Mouse (Mus musculus): Measurements from ENCODE around the gene Nup188.

Nup188 gene

DNA sequence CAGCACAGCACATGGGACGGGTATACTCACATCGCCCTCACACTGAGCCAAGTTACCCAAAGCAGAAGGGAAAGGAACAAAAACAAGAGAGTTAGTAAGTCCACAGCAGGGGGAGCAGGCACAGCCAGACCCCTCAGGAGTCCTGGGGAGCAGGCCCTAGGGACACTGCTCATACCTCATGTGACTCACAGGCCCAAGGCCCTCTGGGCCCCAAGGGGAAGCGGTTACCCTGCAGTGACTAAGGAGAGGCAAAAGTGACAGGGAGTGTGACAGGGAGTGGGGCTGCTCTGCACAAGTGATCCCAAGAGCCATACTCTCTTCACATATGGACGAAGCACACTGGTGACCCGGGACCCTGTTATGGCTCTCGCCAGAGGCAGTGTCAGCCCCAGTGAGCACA lies 63.0 kb downstream of the Nup188 start:
- DNase-seq (ENCODE audit: low spot score in 2 of 2), result no peak

DNA sequence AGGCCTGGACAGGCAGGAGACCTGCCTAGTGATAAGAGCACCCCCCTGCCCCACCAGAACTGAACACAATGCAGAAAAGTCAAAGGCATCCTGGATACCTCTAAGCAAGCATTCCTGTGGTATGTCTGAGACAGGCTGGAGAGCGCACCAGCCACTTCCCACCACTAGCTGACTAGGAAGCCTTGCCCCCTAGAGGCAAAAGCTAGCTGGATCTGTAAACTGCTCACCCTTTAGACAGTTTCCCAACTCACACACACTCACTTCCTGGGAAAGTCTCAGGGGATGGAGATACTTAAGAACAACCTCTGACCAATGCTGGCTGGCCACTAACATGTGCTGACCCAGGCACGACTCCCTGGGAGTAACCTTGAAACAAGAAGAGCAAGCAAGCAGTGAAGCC lies 65.0 kb downstream of the Nup188 start:
- no peak for DNase-seq (ENCODE audit: low spot score in 2 of 2)

DNA sequence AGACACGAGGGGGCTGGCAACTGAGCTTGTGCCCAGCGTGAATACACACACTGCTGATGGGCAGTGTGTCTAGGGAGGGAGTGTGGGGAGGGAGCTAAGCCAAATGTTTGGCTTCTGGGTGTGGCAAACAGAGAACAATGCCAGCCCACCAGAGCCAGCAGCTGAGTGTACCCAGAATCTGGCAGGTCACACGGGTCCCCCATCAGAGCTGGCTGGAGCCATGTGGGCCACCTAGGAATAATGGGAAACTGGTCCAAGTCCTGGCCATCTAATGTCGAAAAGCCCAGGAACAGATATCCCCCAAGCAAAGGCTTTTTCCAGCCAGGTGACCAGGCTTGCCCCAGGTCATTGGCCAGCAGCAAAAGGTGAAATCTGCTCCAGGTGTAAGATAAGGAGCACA lies 69.7 kb downstream of the Nup188 start:
- no peak for DNase-seq (ENCODE audit: low spot score in 2 of 2)

DNA sequence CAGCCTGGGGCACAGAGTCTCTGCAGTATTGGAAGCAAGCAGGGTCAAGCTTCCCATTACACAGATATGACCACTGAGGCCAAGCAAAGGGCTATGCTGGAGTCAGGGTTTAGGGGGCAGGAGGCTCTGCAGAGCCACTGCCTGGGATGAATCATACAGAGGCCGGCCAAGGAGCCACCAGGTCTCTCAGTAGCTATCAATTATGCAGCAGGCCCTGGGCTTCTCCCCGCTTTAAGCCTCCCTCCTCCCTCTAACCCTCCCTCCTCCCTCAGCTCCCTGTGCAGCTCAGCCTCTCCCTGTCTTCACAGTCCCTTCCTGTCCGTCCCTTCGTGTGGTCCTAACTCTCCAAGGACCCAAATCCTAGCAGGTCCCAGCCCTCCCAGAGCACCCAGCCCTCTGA lies 70.1 kb downstream of the Nup188 start:
- no peak for DNase-seq (ENCODE audit: low spot score in 2 of 2)

DNA sequence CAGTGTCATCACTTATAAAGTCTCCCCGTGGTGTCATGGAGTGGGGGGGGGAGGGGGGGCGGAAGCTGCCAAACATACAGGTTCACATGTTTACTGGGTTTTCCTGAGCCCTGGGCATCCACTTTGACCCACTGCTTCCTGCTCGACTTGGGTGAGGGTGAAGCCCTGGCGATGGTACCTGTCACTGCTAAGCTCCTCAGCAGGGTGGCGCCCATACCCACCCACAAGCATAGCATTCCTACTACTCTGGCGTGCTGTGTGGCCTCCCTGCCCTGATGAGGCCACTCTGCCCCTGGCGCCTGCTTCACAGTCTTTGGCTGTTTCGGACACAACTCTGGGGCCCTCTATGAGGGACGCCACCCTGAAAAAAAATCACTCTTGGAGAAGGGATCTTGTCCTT lies 70.7 kb downstream of the Nup188 start:
- DNase-seq (ENCODE audit: low spot score in 2 of 2), result no peak

DNA sequence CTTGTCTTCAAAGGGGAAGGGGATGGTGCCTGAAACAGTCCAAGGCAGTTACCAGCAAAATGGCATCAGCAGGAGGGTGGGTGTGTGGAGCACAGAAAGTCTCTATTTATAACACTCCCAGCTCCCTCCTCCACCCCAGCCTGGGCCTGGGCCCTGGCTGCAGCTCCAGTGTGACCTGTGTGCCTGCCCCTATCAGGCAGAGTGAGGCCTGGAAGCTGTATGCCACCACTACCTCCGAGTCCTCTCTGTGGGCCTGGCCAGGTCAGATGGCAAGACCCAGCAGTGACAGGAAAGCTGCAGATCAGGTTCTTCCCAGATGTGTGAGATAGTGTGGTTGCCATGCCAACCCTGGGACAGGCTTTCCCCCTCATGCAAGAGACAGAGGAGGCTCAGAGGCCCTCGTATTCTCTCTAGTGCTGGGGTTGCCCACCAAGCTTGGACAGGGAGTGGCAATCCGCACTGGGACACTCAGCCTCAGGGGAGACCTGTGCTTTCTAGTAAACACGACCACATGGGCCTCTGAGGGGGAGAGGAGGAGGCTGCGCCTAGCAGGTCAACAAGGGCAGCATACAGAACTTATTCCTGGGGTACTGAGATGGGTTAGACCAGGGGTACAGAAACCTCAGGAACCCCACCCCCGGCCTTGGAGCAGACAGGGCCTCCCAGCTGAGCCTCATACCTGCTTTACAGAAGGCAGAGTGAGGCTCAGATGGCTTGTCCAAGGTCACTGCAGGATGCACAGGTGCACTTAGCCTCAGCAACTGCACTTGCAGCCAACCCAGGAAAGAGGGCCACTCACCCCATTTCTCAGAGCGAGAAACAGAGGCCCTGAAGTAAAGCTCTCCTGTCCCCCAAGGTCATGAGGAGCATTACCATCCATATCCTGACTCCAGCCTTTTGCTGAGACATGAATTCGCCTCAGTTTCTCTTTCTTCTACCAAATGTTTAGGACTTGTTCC lies 71.6 kb downstream of the Nup188 start:
- DNase-seq (ENCODE audit: low spot score in 2 of 2), result peak in 1 of 2 experiments; percentile 65

DNA sequence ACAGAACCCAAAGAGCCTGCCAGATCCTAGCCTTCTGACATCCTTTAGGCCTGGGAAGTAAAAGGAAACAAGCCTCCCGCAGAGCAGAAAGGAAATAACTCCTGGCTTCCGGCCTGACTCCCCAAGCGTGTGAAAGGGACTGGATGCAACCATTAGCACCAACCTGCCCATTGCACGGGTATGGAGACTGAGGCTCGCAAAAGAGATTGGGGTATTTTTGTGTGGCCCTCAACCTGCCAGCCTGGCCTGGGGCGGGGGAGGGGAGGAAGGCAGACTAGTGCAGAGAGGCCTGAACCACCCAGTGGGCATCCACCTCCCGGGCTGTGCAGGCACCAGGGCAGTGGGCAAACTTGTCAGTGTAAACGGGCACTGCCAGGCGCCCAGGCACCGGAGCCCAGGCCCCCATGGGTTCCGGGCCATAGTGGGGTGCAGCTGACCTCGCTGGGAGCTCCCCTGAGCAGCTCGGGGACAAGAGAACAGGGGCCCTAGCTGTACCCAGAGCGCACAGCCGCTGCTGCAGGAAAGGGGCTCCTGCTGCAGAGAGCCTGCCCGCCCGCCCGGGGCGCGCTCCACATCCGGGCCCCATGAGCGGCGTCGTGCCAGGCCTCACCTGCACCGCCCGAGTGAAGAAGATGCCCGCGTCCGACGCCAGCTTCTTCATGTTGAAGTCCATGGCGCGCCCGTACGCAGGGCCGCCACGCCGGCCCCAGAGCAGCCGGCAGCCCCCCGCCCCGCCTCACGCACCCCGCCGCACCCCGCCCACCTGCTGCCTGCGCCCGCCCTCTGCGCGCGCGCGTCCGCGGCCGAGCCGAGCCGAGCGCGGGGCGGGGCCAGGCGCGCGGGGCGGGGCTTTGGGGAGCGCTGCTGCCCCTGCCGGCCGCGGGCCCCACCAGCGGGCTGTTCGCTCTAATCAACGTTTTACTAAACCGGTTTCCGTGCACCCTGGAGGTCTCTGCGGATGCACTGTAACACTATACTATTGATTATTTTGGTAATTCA lies 72.6 kb downstream of the Nup188 start, which contains the start of gene Sh3glb2:
Gene Sh3glb2, minus strand, starts transcription at position 805 of the 999 bp plus-strand sequence.
- DNase-seq (ENCODE audit: low spot score in 2 of 2), result peak; percentile 67 to 75

DNA sequence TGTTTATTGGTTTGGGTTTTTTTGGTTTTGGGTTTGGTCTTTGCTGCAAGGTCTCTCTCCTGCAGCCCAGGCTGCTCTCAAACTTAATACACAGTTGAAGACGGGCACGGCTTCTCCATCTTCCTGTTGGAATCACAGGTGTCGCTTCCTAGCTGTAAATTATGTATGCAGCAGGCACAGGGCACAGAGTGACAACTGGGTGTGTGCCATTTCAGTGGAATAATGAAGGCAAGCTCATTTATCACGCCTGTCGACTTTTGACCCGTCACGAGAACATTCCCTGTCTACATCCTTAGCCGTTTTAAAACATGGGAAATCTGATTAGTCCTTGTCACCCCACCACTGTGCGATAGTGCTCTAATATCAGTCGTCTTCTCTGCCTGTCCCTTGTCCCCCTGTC lies 74.4 kb downstream of the Nup188 start:
- no peak for DNase-seq (ENCODE audit: low spot score in 2 of 2)

DNA sequence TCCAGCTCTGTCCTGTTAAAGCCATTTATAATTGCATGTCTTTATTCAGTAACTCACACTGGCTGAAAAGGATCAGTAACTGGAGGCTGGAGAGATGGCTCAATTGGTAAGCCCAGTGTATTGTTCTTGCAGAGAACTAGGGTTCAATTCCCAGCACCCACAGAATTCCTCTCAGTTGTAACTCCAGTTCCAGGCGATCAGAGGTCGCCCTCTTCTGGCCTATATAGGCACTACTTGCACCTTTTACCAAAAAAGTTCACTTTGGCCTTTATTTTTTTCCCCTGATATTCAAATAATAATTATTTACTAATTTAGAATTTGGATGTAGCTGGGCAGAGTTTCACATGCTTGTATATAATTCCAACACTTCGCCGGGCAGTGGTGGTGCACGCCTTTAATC lies 76.7 kb downstream of the Nup188 start:
- DNase-seq (ENCODE audit: low spot score in 2 of 2), result no peak

DNA sequence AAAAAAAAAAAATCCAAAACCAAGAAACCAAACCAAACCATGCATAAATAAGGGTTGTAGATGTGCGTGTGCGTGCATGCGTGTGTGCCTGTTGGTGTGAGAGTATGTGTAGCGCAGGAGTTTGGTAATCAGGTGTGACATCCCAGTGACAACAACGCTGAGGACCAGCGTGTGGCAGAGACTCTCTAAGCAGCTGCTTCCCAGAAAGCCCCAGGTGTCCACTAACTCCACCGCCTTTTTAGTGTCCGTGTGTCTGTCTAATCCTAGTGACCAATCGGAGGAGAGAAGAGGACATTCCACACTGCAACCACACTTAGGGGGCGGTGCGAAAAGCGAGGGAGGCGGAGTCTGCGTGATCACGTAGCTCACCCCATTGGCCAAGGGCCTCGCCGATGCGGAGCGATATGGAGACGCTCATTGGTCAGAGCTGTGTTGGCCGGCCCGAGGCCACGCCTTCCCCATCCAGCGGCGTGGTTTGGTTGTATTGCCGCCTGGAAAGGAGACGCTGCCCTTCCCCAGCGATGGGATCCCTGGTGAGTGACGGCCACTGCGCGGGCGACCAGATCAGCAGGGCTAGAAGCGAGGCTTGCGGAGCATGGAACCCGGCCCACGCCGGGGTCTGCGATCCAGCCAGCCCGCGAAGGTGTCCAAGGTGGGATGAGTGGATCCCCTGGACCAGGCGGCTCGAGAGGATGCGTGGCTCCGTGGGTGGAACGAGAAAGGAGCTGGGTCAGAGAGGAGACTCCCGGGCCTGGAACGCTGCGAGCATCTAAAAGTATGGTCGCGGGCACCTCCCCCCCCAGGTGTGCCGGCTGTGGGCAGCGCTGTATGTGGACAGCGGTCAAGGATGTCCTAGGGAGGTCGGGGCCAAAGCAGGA lies 77.8 kb downstream of the Nup188 start, which contains the start of gene Miga2:
Gene Miga2, plus strand, starts transcription at position 461 of the 878 bp plus-strand sequence.
- DNase-seq (ENCODE audit: low spot score in 2 of 2), result peak; percentile 99

DNA sequence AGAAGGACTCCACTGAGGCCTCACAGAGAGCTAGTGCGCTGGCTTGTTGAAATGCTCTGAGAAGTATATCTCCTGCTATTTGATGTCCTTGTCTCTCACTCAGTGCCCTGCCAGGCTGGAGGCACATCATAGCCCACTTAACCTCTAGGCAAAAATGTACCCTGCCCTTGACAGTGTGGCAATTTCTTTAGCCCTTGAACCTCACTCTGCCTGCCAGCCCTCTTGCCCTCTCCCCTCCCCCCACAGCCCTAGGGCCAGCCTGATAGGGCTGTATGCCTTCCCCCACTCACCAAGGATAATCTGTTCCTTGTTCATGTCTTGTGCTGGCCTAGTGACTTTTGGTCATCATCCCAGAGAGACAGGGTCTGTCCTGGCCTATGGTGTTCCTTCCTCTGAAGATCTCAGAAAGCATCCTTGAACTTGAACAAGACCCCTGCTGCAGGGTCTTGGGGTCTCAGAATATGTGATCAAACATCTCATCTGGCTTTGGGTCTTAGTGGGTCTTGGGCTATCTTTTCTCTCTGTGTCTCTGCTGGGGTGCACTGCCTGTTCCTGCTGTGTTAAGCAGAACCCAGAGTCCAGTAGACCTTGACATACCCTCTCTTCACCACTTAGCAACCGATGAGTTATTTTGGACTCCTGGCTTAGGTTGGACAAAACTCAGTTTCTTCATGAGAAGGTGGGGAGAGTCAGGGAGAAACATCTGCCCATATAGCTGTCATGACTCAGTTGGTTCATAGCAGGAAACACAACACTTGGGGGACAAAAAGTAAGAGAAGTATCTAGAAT lies 79.3 kb downstream of the Nup188 start:
- no peak for DNase-seq (ENCODE audit: low spot score in 2 of 2)

DNA sequence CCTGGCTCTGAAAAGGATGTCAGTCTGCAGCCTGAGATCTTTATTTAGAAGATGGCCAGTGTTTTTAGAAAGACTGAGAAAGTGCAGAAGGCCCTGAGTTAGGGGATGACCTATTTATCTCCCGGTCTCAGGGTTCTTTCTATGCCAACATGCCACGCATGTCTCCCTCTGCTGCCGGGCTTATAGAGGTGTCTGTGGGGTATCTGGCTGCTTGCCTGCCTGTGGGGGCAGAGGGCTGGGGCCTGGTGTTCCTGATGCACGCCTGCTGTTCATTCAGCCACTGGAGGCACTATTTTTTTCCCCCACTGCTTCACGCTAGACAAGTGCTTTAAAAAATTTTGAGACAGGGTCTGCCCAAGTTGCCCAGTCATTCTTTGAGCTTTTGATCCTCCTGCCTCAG lies 80.0 kb downstream of the Nup188 start:
- no peak for DNase-seq (ENCODE audit: low spot score in 2 of 2)

DNA sequence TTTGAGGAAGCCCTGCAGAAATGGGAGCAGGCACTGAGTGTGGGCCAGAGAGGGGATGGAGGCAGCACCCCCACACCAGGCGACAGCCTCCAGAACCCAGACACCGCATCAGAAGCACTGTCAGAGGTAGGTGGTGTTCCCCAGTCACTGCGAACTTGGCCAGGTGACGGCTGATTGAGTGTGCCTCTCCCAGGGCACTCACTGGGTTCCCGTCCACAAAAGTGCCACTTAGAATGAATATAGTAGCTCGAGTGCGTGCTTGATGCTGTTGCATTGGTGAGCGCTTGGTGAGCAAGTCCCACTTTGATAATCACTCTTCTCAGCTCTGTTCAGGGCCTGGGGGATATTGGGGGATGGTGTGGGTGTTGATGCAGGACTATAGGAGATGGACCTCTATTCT lies 85.3 kb downstream of the Nup188 start:
- DNase-seq (ENCODE audit: low spot score in 2 of 2), result no peak

DNA sequence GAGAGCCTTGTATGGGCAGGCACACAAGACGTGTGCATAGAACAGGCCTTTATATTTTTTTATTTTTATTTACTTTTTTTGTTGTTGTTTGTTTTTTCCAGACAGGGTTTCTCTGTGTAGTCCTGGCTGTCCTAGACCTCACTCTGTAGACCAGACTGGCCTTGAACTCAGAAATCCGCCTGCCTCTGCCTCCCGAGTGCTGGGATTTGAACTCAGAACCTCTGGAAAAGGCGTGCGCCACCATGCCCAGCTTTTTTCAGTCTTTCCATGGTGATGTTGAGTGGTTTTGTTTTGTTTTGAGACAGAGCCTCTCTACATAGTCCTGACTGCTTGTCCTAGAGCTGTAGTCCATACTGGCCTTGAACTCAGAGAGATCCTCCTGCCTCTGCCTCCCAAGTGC lies 86.5 kb downstream of the Nup188 start:
- no peak for DNase-seq (ENCODE audit: low spot score in 2 of 2)

DNA sequence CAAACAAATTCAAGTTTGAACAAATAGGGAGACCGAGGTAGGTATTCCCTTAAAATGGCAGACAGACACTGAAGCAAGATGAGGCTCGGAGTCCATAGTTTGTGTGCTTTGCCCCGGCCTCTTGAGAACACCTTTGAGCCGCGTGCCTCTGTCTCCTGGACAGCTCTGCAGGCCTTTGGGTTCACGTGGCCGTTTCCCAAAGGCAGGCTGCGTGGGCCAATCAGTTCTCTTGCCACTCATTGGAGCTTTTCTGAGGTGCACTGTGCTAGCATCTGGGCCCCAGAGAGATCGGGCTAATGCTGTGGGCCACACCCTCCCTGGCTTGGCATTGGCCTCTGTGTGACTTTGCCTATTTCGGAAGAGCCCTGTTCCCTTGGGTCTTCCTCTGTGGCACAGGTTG lies 89.7 kb downstream of the Nup188 start:
- DNase-seq (ENCODE audit: low spot score in 2 of 2), result no peak

DNA sequence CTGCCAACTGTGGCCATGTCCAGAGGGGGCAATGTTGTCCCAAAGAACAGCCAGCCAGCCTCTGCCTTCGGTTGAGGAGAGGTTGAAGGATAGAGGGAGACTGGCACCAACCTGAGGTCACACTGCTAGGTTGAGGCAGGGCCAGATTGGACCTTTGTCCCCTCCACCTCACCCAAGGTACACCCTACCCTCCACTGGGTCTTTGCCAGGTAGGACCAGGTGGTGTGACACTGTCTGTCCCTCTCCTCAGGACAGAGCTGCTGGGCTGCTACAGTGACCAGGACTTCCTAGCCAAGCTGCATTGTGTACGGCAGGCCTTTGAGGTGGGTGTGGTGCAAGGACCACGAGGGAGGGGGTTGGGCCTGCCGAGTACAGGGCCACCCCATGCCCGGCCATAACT lies 91.5 kb downstream of the Nup188 start:
- DNase-seq (ENCODE audit: low spot score in 2 of 2), result no peak

DNA sequence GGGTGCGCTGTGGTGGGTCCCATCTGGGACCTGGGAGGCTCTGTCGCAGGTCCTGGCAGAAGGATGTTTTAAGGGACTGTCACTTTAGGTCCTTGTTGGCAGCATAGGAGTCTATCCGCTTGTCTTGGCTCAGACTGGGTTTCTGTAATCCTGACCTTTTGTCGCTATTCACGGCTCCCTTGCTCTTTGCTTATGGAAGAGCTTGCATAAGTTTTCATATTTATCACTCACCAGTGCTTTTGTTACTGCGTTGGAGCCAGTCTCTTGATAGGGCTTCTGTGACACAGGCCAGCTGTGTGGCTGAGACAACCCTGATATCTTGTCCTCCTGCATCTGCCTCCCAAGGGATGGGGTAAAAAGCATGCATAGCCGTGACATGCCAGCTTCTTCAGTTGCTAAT lies 93.1 kb downstream of the Nup188 start:
- no peak for DNase-seq (ENCODE audit: low spot score in 2 of 2)

DNA sequence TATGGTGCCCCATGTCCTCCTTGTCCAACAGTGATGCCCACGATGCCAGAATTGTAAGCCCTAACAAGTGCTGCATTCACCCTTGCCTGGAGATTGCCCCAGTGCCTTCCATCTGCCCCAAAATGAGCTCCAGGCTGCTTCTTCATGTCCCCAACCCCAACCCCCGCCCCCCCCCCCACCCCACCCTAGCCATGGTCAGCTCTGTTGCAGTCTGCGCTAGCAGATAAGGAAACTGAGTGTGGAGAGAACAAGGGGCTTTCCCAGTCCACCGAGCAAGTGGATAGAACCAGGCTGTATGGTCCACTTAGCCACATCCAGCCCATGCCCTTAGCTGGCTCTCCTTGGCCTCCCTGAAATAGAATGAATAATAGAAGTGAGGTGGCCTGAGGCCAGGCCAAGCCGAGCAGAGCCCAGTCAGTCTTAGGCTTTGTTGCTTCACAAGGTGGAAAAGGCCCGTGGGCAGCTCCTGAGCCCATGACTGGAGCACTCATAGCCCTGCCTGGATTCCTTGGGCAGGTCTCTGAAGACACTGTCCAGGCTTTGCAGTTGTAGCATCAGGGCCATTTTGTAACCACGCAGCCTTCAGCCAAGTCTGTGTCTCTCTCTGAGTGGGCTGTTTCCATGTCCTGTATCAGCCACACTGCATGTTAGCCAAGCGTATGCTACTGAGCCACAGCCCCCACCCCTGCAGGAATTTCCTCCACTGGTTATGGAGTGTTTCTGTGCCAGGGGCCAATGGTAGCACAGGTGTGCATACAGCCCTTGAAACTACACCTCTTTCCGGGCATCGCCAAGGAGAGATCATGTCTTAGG lies 94.6 kb downstream of the Nup188 start:
- no peak for DNase-seq (ENCODE audit: low spot score in 2 of 2)

DNA sequence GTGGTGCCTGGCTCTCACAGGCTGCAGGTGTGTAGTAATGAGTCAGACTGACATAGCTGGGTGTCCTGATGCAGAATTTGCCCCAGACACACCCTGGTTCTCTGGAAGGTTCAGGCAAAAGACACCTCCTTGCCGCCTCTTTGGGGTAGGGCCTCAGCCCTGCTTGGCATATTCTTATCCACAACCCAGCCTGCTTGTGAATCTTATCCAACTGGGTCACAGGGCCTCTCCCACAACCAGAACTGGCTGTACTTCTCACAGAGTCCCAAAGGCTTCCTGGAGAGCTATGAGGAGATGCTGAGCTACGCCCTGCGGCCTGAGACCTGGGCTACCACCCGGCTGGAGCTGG lies 95.2 kb downstream of the Nup188 start:
- DNase-seq (ENCODE audit: low spot score in 2 of 2), result no peak

DNA sequence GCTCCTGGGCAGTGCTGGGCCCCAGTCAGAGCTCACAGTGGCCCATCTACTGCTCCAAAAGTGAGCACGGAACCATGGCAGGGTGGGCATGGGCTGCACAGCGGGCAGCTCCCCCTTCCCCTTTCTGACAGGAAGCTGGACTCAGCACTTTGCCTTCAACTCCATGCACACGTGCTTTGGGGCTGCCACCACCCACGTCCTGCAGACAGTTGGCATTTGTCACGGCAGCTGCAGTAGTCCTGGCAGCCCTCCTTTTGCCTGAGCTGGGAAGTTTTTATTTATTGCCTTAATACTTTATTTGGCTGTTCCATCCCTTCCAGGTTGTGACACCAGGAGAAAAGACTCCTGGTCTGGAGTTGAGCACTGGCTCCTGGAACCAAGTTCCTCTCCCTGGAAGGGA lies 98.6 kb downstream of the Nup188 start:
- peak in 1 of 2 experiments; percentile 44 for DNase-seq (ENCODE audit: low spot score in 2 of 2)
